Mouse (Mus musculus) ES-E14 (cell line): ENCODE measurements at regions not wholly inside any gene's neighbourhood (a gene's known extent, or its start where the extent isn't known, plus 50 kb on each side); places are given as distances from the start of the nearest gene placed in this dataset.
"Not testable (repeated sequence)": the region's sequence is repeated elsewhere in the genome, so short reads cannot be mapped to it uniquely, and the experiment has no call there.

ENCODE experiments used
- HCFC1 ChIP-seq: IDR thresholded peaks from 2 replicates; pipeline ENCODE4 v1.6.1; 2012; ENCODE audit warnings: low read length, inconsistent platforms, borderline replicate concordance; ENCODE audit not compliant: insufficient read depth
- MAFK ChIP-seq: IDR thresholded peaks from 2 replicates; pipeline ENCODE4 v1.6.1; 2014; ENCODE audit warnings: mild to moderate bottlenecking, low read depth, low read length, inconsistent platforms; ENCODE audit not compliant: insufficient read depth

DNA sequence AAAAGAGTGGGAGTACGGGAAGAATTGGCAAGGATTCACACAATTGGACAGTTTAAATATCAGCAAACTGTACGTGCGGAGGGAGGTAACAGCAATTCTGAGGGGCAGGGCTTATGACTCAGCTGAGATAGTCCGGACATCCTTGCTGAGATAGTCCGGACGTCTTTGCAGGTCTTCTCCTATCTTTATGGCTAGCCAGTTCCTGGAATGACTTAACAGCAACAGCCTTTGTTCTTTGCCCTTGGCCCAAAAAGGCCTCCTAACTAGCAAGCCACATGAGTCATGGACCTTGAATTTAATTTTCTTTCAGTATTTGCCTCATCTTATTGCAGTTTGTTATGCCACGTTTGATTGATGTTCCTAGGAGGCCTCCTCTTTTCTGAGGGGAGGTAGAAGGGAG, 133.1 kb upstream of the Speer3 start:
- not testable (repeated sequence) for TF ChIP-seq HCFC1, MAFK
